Mouse (Mus musculus) inflammation-experienced regulatory T-cells, adult 6 months (primary cell): ENCODE results near the gene As3mt. TPM values are rescaled to one million over a fixed set of nuclear protein-coding genes. Genes with fewer than 3 reads are reported as not detected.
"Not testable (repeated sequence)": the region's sequence is repeated elsewhere in the genome, so short reads cannot be mapped to it uniquely, and the experiment has no call there.

Experiments used
- ATAC-seq: one replicate; pipeline ENCODE4 v1.8.0; 2017
- polyA plus RNA-seq, 3 experiments: library from polyadenylated mRNA; unstranded; fragments of 100-300 nt; shearing (Covaris generic); gene quantifications; one replicate each; pipeline ENCODE4 v1.2.1; 2017

The As3mt gene
- polyA plus RNA-seq, 3 experiments from 2014 or later, result 2.8 to 12.8 (median 12.7) TPM

DNA sequence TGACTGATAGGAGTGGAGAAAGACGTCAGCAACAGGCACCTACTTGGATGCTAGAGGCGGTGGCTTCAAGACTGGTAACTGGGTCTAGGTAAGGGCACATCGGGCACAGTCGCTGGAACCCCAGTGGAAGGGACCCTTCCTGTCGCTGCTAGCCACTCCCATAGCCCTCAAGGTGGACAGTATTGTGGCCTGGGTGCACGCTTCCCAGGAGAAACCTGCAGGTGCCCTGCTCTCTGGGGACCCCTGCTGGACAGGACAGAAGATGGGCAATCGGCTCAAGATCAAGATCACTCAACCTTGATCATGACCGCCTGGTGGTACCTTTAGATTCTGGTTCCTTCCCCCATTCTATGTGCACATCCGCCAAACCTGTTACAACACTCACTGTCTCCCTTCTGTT, 47.8 kb downstream of the As3mt start:
- no peak for ATAC-seq

DNA sequence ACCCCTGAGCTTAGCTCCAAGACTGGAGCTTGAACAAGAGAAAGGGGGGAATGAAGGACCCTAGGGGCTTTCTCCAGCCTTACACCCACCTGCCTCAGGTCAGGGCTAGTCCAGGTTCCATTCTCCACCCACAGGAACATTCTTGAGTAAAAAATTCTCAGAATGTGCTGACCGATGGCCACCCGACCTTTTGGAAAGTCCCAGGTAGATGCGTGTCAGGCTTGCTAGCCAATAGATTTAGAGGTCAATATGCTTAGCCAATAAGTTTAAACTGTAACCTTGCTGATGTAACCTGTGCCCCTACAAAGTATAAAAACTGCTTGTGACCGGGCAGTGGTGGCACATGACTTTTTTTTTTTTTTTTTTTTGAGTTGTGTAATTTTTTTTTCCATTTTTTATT, 49.0 kb downstream of the As3mt start:
- ATAC-seq, result no peak

DNA sequence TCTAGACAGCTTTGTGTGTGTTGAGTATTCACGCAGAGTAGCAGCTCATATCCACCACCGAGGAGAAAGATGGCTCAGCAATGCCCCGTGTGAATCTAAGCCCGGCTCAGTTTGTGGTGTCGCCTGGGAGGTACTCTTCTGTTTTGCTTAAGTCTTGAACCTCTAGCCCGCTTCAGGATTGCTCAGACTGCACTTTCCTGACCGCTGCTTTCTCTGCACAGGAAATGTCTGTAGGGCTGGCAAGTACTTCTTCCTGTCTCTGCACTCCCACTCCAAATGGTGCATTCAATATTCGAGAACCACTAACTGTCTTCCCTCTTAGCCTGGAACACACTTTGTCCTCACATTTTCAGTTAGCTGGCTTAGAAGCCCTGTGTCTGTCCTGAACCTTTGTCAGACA, 51.8 kb downstream of the As3mt start:
- no peak for ATAC-seq

DNA sequence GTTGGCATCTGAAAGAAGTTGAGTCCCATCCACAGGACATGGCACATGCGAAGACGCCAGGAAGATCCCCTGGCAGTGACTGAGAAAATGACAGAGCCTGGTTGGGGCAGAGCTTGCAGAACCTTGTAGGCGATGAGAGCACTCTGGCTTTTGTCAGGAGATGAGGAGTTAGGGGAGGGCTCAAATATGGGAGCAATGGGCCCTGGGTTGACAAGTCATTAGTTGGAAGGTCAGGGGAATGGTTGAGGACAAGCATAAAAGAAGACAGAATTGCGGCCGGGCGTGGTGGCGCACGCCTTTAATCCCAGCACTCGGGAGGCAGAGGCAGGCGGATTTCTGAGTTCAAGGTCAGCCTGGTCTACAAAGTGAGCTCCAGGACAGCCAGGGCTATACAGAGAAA, 52.7 kb downstream of the As3mt start:
- ATAC-seq, result not testable (repeated sequence)

GRCm38 (mm10) chr19:46760375-46761160, 53.3 kb downstream of the As3mt start:
- ATAC-seq, result peak; percentile 43

DNA sequence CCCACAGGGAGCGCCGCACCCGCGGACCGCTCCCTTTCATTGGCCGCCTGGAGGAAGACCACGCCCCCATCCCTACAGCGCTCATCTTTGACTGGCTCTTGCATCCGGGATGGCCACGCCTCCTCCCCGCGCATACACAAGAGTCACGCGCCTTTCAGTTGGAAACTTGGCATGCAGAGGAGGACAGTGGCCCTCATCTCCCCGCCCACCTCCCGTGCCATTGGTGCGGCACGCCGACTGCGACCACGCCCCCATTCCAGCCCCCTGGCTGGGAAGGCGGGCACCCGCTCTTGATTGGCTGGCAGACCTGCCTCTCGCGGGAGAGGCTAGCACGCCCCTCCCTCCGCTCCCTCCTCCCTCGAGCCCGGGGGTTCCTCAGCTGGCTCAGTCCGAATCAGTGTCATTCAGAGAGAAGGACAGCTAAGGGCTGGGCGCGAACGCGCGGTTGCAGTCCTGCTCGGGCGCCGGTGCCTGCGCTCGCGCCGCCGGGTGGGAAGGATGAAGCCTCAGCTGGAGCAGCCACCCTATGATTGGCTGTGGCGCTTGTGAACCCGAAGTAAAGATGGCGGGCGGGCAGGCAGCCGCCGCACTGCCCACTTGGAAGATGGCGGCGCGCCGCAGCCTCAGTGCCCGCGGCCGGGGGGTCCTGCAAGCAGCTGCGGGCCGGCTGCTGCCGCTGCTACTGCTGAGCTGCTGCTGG, 54.1 kb downstream of the As3mt start, which contains the start of gene Cnnm2:
Gene Cnnm2 (plus strand): TSS at position 350 of the 700 bp plus-strand sequence.
- peak; percentile 89 for ATAC-seq

- ATAC-seq, result no peak
Measured at GRCm38 (mm10) chr19:46761971-46762290, 54.7 kb downstream of the As3mt start.

- no peak for ATAC-seq
Measured at GRCm38 (mm10) chr19:46762291-46762991, 55.2 kb downstream of the As3mt start.

GRCm38 (mm10) chr19:46762992-46763342, 55.7 kb downstream of the As3mt start:
- ATAC-seq, result no peak

GRCm38 (mm10) chr19:46763356-46763755, 56.1 kb downstream of the As3mt start:
- no peak for ATAC-seq

GRCm38 (mm10) chr19:46763932-46764762, 56.9 kb downstream of the As3mt start:
- no peak for ATAC-seq

- ATAC-seq, result no peak
Measured at GRCm38 (mm10) chr19:46764763-46765117, 57.5 kb downstream of the As3mt start.

DNA sequence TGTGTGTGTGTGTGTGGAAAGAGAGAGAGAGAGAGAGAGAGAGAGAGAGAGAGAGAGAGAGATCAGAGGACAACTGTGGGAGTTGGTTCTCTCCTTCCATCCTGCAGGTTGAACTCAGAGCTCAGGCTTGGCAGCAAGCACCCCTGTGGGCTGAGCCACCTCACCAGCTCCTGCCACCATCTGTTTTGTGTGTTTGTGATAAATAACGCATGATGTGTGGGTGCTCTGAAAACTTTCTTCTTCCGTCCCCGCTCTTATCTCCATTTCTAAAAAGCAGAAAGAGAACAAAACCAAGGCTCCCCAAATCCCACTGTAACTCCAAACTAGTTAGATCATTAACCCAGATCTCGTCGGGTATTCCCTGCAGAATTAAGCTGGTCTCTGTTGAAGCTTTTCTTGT, 58.9 kb downstream of the As3mt start:
- ATAC-seq, result no peak

DNA sequence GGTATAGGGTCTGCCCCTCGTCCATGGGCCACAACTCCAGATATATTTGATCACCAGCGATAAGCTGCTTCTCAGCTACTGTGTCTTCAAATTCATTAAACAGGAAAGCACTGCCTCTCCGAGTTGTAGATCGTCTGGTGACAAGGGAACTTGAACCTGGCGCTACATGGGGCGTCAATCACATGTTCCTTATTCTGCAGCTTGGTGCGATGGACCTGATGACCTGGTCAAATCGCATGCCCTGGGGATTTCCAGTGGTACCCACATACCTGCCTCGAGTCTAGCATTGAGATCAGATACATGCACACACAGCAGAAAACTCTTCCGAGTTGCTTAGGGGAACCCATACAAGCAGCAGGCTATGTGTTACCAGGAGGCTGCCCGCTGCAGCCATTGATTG, 62.5 kb downstream of the As3mt start:
- ATAC-seq, result no peak

DNA sequence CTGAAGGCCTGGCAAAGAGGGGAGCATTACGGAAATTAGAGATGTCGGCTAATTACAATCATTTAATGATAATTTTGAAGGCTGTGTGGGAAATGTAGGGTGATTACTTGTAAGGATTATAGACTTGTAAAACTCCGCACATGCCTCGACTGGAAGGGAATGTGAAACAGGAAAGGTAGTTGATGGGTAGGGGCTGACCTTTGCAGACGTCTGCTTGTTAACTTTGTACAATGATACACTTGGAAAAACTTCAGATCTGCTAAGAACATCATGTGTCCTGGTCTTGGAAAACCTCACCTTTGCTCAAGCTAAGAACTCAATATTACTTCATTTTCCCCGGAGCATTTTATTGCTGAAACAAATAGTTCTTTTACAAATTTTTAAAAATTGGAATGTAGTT, 64.5 kb downstream of the As3mt start:
- ATAC-seq, result no peak

DNA sequence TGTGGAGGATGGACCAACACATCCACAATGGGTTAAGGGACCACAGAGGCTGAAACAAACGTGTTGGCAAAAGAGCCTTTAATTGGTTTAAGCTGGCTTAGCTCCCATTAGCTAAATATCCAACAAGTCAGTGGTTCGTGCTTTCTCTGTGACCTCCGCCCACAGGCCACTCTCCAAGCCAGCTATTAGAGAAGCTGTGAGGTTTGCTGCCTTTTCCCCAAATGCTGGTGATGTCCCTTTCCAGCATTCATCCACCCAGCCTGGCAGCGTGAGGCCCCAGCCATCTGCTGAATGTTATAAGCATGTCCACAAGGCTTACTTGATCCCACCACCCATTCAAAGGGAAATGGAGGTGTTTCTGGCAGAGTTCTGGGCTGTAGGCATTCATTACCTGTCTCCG, 69.1 kb downstream of the As3mt start:
- no peak for ATAC-seq

GRCm38 (mm10) chr19:46776850-46777249, 69.6 kb downstream of the As3mt start:
- ATAC-seq, result no peak

DNA sequence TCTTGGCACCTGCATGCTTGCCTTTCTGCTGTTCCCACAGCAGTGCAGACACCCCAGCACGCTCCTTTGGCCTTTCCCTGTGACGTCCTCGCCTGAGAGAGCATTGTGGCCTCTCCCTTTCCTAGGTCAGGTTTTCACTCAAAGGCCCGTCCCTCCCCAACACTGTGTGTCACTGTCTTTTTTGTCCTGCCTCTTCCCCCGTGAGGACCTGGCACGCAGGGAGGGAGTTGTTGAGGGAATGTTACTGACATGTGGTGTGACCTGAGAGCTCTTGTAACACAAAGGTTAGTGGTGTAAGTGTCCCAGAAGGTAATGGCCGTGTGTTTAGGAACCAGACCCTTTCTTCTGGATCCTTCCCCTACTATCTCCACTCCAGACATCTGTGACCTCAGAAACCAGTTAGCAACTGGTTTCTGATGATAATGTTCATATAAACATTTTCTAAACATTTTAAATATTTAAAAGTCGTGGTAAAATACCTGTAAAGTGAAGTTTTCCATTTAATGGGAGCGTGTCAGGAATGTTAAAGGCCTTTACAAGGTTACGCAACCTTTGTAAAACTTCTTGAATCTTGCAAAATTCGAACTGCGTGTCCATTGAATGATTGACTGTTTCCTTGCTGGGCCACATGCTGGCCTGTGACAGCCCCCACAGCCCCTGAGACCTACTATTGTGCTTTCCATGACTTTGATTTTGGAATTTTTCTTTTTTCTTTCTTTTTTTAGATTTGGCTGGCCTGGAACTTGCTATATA, 70.8 kb downstream of the As3mt start:
- no peak for ATAC-seq

- ATAC-seq, result not testable (repeated sequence)
Measured at GRCm38 (mm10) chr19:46779130-46779529, 71.9 kb downstream of the As3mt start.

- no peak for ATAC-seq
Measured at GRCm38 (mm10) chr19:46784038-46784437, 76.8 kb downstream of the As3mt start.

DNA sequence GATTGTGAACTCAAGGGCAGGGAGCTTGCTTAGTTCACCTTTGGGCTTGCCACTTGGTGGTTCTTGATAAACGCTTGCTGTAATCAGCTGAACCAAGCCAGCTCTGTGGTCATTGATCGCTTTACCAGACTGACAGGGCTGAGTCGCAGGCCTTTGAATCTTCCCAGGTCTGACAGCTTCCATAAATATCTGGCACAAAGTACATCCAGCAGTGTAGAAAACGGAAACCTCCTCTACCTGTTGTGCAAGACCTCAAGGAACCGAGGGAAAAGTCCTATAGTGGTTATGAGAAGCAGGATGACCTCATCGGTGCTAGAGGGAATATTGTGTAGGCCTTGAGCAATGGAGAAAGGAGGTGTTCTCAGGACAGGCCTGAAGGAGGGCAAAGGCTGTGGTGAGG, 77.2 kb downstream of the As3mt start:
- no peak for ATAC-seq

GRCm38 (mm10) chr19:46785633-46786032, 78.4 kb downstream of the As3mt start:
- ATAC-seq, result no peak
